Mouse (Mus musculus): ENCODE measurements around the gene Cc2d2b.
A peak's percentile ranks its signal among the peaks of the same experiment; 100 is the strongest.

GRCm38 (mm10) chr19:40722137-40723038 is 26.2 kb upstream of the Cc2d2b start:
- peak; percentile 5 for TF ChIP-seq CTCF (IDR thresholded peaks at IDR 0.05; ENCODE audit: control insufficient read depth, insufficient read depth, insufficient read length)
- TF ChIP-seq USF1 (IDR thresholded peaks at IDR 0.05; ENCODE audit: low read depth) = no peak
- no peak for TF ChIP-seq MYOD1 (IDR thresholded peaks at IDR 0.05; ENCODE audit: control insufficient read depth, insufficient read length, low read depth)
- no peak for TF ChIP-seq MYOG (IDR thresholded peaks at IDR 0.05; ENCODE audit: control insufficient read depth, extremely low read depth, insufficient read length)
- TF ChIP-seq MAX (IDR thresholded peaks at IDR 0.05) = no peak
- TF ChIP-seq CEBPB (IDR thresholded peaks at IDR 0.05; ENCODE audit: low read depth) = no peak
- no peak for TF ChIP-seq FOSL1 (IDR thresholded peaks at IDR 0.05; ENCODE audit: insufficient read depth, low read length, poor library complexity, severe bottlenecking)
